Mouse (Mus musculus) cerebellum, adult 2 months (tissue): ENCODE results near the gene Wwox. TPM values are rescaled to one million over a fixed set of nuclear protein-coding genes. Genes with fewer than 3 reads are reported as not detected.

ENCODE experiments used
- DNase-seq, 2 experiments: peaks; one replicate each; pipeline ENCODE4 v3.0.0; 2021
- H3K27ac ChIP-seq: fragments of 200-500 bp; 2 replicates; pipeline ENCODE4 v1.5.1; 2012; ENCODE audit warnings: low read length, control low read depth, inconsistent platforms; ENCODE audit not compliant: insufficient read depth
- H3K27me3 ChIP-seq: fragments of 200-500 bp; 2 replicates; pipeline ENCODE4 v1.6.1; 2012; ENCODE audit warnings: inconsistent platforms, mild to moderate bottlenecking, low read length, moderate library complexity; ENCODE audit not compliant: control insufficient read depth, insufficient read depth
- H3K4me1 ChIP-seq: fragments of 200-500 bp; 2 replicates; pipeline ENCODE4 v1.6.1; 2011; ENCODE audit warnings: low read length; ENCODE audit not compliant: control insufficient read depth, insufficient read depth
- H3K4me3 ChIP-seq: fragments of 200-500 bp; replicated peaks from 2 replicates; pipeline ENCODE3; 2011; ENCODE audit warnings: mild to moderate bottlenecking, low read depth, low read length, control low read depth; ENCODE audit not compliant: insufficient read depth
- CTCF ChIP-seq: fragments of 200-500 bp; IDR thresholded peaks from 2 replicates; pipeline ENCODE4 v1.5.1; 2011; ENCODE audit warnings: low read depth, mild to moderate bottlenecking, control low read depth, low read length, moderate library complexity, borderline replicate concordance; ENCODE audit not compliant: insufficient read depth
- POLR2A ChIP-seq: fragments of 200-500 bp; IDR thresholded peaks from 2 replicates; pipeline ENCODE4 v1.6.1; 2011; ENCODE audit warnings: low read length, control low read depth, borderline replicate concordance; ENCODE audit not compliant: insufficient read depth
- WGBS: fragments of 180-500 bp; shearing (Covaris S2); methylation state at CpG from one replicate; pipeline ENCODE4 v1.1.7; 2018; 5-methylcytosine and 5-hydroxymethylcytosine counted together
- polyA plus RNA-seq: library from polyadenylated mRNA; depleted of rRNA; stranded (reverse); fragments of >200 nt; gene quantifications from 2 replicates; pipeline ENCODE4 v1.2.3, GENCODE M21; 2012

The Wwox gene
- polyA plus RNA-seq, 1 experiment = 35.2 TPM

GRCm38 (mm10) chr8:114715318-114716070 lies 276.0 kb downstream of the Wwox start:
- Histone ChIP-seq H3K27ac (no peak overlapping the region), H3K27me3 (no peaks in the 10 kb centered on the region), H3K4me3 (no peak overlapping the region), H3K4me1 (no peaks in the 10 kb centered on the region; the same call in 1 of the 2 replicates)
- peak; percentile 22 to 30 for DNase-seq
- peak; percentile 56 for TF ChIP-seq CTCF
- no peak for TF ChIP-seq POLR2A
- 67% methylated on average over 13 of the region's 13 CpGs for WGBS

- no peak for DNase-seq
- Histone ChIP-seq H3K27ac (no peak overlapping the region), H3K27me3 (no peaks in the 10 kb centered on the region), H3K4me3 (no peak overlapping the region), H3K4me1 (no peaks in the 10 kb centered on the region; the same call in 1 of the 2 replicates)
- 92% methylated on average over 14 of the region's 14 CpGs for WGBS
- TF ChIP-seq POLR2A = no peak
- TF ChIP-seq CTCF = no peak
Measured at GRCm38 (mm10) chr8:114716546-114717255, 277.2 kb downstream of the Wwox start.

GRCm38 (mm10) chr8:114718821-114719220 lies 279.4 kb downstream of the Wwox start:
- Histone ChIP-seq H3K4me3 (no peak overlapping the region), H3K27me3 (no peaks in the 10 kb centered on the region), H3K27ac (no peak overlapping the region), H3K4me1 (no peaks in the 10 kb centered on the region; the same call in 1 of the 2 replicates)
- no peak for DNase-seq
- TF ChIP-seq POLR2A (no peak), CTCF (no peak)
- 84% methylated on average over 4 of the region's 4 CpGs for WGBS

GRCm38 (mm10) chr8:114722611-114723010 lies 283.2 kb downstream of the Wwox start:
- DNase-seq = no peak
- H3K4me3 ChIP-seq = no peak overlapping the region
- TF ChIP-seq POLR2A (no peak), CTCF (no peak)
- H3K4me1 ChIP-seq = no peaks in the 10 kb centered on the region
- WGBS = 90% methylated on average over 5 of the region's 5 CpGs
- no peaks in the 10 kb centered on the region for H3K27me3 ChIP-seq
- no peak overlapping the region for H3K27ac ChIP-seq

GRCm38 (mm10) chr8:114731260-114732140 lies 292.0 kb downstream of the Wwox start:
- no peak overlapping the region for H3K27ac ChIP-seq
- no peaks in the 10 kb centered on the region; the same call in 1 of the 2 replicates for H3K27me3 ChIP-seq
- TF ChIP-seq POLR2A = no peak
- TF ChIP-seq CTCF = no peak
- peaks cover 5% of the 10 kb centered on the region; the same call in 1 of the 2 replicates for H3K4me1 ChIP-seq
- H3K4me3 ChIP-seq = no peak overlapping the region
- peak; percentile 15 to 41 for DNase-seq
- WGBS = 58% methylated on average over 17 of the region's 17 CpGs

- Histone ChIP-seq H3K4me1 (no peaks in the 10 kb centered on the region), H3K27me3 (no peaks in the 10 kb centered on the region; the same call in 1 of the 2 replicates), H3K4me3 (no peak overlapping the region), H3K27ac (no peak overlapping the region)
- no peak for DNase-seq
- 78% methylated on average over 12 of the region's 12 CpGs for WGBS
- TF ChIP-seq CTCF = no peak
- TF ChIP-seq POLR2A = no peak
Measured at GRCm38 (mm10) chr8:114743185-114743915, 303.9 kb downstream of the Wwox start.

GRCm38 (mm10) chr8:114746373-114746772 lies 306.9 kb downstream of the Wwox start:
- DNase-seq = no peak
- 65% methylated on average over 2 of the region's 2 CpGs for WGBS
- no peaks in the 10 kb centered on the region for H3K4me1 ChIP-seq
- H3K27me3 ChIP-seq = no peaks in the 10 kb centered on the region; the same call in 1 of the 2 replicates
- TF ChIP-seq POLR2A (no peak), CTCF (no peak)
- no peak overlapping the region for H3K4me3 ChIP-seq
- no peak overlapping the region for H3K27ac ChIP-seq
